Mouse (Mus musculus) embryonic fibroblast, embryonic 13.5 days (primary cell): ENCODE data around the gene Gys1.

Source experiments
- CTCF ChIP-seq: IDR thresholded peaks from 2 replicates; pipeline ENCODE4 v1.5.1; 2011; ENCODE audit warnings: mild to moderate bottlenecking, control low read depth, low read length, moderate library complexity, borderline replicate concordance; ENCODE audit not compliant: insufficient read depth
- POLR2A ChIP-seq: IDR thresholded peaks from 2 replicates; pipeline ENCODE4 v1.6.1; 2011; ENCODE audit warnings: low read depth, mild to moderate bottlenecking, control low read depth, low read length, moderate library complexity

DNA sequence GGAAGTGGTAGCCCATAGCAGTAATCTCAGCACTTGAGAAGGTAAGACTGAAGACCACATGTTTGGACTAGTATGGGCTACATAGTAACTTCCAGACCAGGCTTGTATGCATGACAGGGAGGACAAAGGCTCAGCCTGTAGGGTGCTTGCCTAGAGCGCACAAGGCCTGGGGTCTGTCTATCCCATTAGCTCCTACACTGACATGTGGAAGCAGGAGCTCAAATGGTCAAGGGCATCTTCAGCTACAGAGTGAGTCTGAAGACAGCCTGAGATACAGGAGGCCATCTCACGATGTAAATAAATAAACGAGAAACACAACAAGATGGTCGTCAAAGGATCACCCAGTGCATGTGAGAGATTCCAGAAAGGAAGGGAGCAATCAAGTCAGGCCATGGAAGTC, 27.7 kb downstream of the Gys1 start:
- no peak for TF ChIP-seq CTCF
- TF ChIP-seq POLR2A: no peak
